8 mouse cellular contexts compared by ENCODE assay signal in genomic region chr2:181286629-181287337, GRCm38 (mm10). TPM values are rescaled to one million over a fixed set of nuclear protein-coding genes. Genes with fewer than 3 reads are reported as not detected.
DNase-seq lines count a peak whose midpoint lies in the region; ATAC-seq and TF ChIP-seq lines count a peak whose summit lies in the region.

No protein-coding gene starts in this region.

- H3K27ac ChIP-seq in heart, embryonic 15.5 days = peak overlapping the region; percentile 95
- peak overlapping the region; percentile 93 for H3K27ac ChIP-seq in heart, postnatal 0 days (ENCODE audit: low read depth)
- H3K27ac ChIP-seq in midbrain, embryonic 12.5 days (replicated peaks) = peak overlapping the region; percentile 95

- no peaks in the 10 kb centered on the region for H3K27me3 ChIP-seq in heart, embryonic 15.5 days
- no peaks in the 10 kb centered on the region for H3K27me3 ChIP-seq in heart, postnatal 0 days (ENCODE audit: control insufficient read depth, insufficient read depth, low read length)
- no peaks in the 10 kb centered on the region for H3K27me3 ChIP-seq in midbrain, embryonic 12.5 days

- peak overlapping the region; percentile 83 for H3K4me3 ChIP-seq in heart, embryonic 15.5 days
- peak overlapping the region; percentile 81 for H3K4me3 ChIP-seq in heart, postnatal 0 days (ENCODE audit: low read depth, low read length)
- peak overlapping the region; percentile 64 for H3K4me3 ChIP-seq in midbrain, embryonic 12.5 days

- peak overlapping the region; percentile 75 for H3K4me2 ChIP-seq in heart, embryonic 15.5 days
- H3K4me2 ChIP-seq in heart, postnatal 0 days (ENCODE audit: low read depth, low read length) = peak overlapping the region; percentile 67
- H3K4me2 ChIP-seq in midbrain, embryonic 12.5 days (replicated peaks) = peak overlapping the region; percentile 61

- no peak for DNase-seq in heart, adult 18-20 months
- DNase-seq in MN1 (ENCODE audit: low spot score) = peak; percentile 14
- no peak for DNase-seq in heart, postnatal 0 days (ENCODE audit: low spot score)
- DNase-seq in right cerebral cortex, postnatal 4 days = no peak
- no peak for DNase-seq in left cerebral cortex, adult 9 months (ENCODE audit: low spot score in 2 of 2)
- DNase-seq in right cerebral cortex, adult 2 months (ENCODE audit: low spot score in 2 of 2) = no peak

- TF ChIP-seq EP300 in heart, postnatal 0 days (IDR thresholded peaks at IDR 0.05; ENCODE audit: low read depth) = no peak

- peak overlapping the region; percentile 90 for H3K9ac ChIP-seq in heart, embryonic 15.5 days
- H3K9ac ChIP-seq in heart, postnatal 0 days (replicated peaks; ENCODE audit: low read depth, low read length) = peak overlapping the region; percentile 92
- H3K9ac ChIP-seq in midbrain, embryonic 12.5 days (replicated peaks) = peak overlapping the region; percentile 77

- H3K36me3 ChIP-seq in heart, embryonic 15.5 days = peaks cover 2% of the 10 kb centered on the region; the same call in 1 of the 2 replicates
- no peaks in the 10 kb centered on the region; the same call in 1 of the 2 replicates for H3K36me3 ChIP-seq in heart, postnatal 0 days (replicated peaks; ENCODE audit: control insufficient read depth, insufficient read depth, low read length)
- H3K36me3 ChIP-seq in midbrain, embryonic 12.5 days = peaks cover 20% of the 10 kb centered on the region

- peaks cover 16% of the 10 kb centered on the region for H3K4me1 ChIP-seq in heart, embryonic 15.5 days (replicated peaks)
- peaks cover 13% of the 10 kb centered on the region for H3K4me1 ChIP-seq in heart, postnatal 0 days (ENCODE audit: control insufficient read depth, insufficient read depth)
- peaks cover 17% of the 10 kb centered on the region for H3K4me1 ChIP-seq in midbrain, embryonic 12.5 days

- H3K9me3 ChIP-seq in heart, embryonic 15.5 days (replicated peaks) = no peaks in the 10 kb centered on the region
- no peaks in the 10 kb centered on the region for H3K9me3 ChIP-seq in heart, postnatal 0 days (replicated peaks; ENCODE audit: control insufficient read depth, low read length)
- no peaks in the 10 kb centered on the region for H3K9me3 ChIP-seq in midbrain, embryonic 12.5 days

- ATAC-seq in heart, embryonic 15.5 days (replicated peaks; ENCODE audit: insufficient number of reproducible peaks, insufficient read depth, low FRiP score, low read depth) = no peak
- no peak for ATAC-seq in heart, postnatal 0 days (ENCODE audit: insufficient read depth, low read depth)
- ATAC-seq in midbrain, embryonic 12.5 days (ENCODE audit: low FRiP score, low read depth) = no peak

- 48% methylated on average over 6 of the region's 6 CpGs for WGBS in heart, embryonic 15.5 days
- 52% methylated on average over 6 of the region's 6 CpGs for WGBS in heart, postnatal 0 days
- WGBS in midbrain, embryonic 12.5 days = 64% methylated on average over 6 of the region's 6 CpGs

- TF ChIP-seq CTCF in heart, postnatal 0 days (IDR thresholded peaks at IDR 0.05; ENCODE audit: low read depth) = no peak

RNA-seq across cellular contexts. Expression of gene Gmeb2, which starts 1.1 kb away (rescaled TPM):
- polyA plus RNA-seq in heart, embryonic 15.5 days (2015; fragmentation: Nextera tagmentation; extraction: Ambion mirVana) = 7.4 and 9.5 TPM in 2 replicates
- 1 to 10 TPM; 8.9 to 9.5 TPM for total RNA-seq in heart, adult 18-20 months (2021)
- 13.4 and 13.5 TPM in 2 replicates for total RNA-seq in heart, postnatal 0 days (2014; rRNA removed; ENCODE audit: low replicate concordance)
- polyA plus RNA-seq in heart, postnatal 0 days (2015; fragmentation: Nextera tagmentation; extraction: Ambion mirVana) = 4.5 and 4.6 TPM in 2 replicates
- 23.4 and 23.9 TPM in 2 replicates for polyA plus RNA-seq in midbrain, embryonic 12.5 days (2016; fragmentation: Nextera tagmentation; extraction: Ambion mirVana)

RNA-seq across cellular contexts. Expression of gene Stmn3, which starts 27.5 kb away (rescaled TPM):
- polyA plus RNA-seq in heart, embryonic 15.5 days (2015; fragmentation: Nextera tagmentation; extraction: Ambion mirVana) = 0.89 and 13.4 TPM in 2 replicates
- under 1 TPM in 1 of 2 experiments, not detected in 1; 0.41 TPM for total RNA-seq in heart, adult 18-20 months (2021)
- 0.31 and 2.0 TPM in 2 replicates for total RNA-seq in heart, postnatal 0 days (2014; rRNA removed; ENCODE audit: low replicate concordance)
- 0.16 and 0.78 TPM in 2 replicates for polyA plus RNA-seq in heart, postnatal 0 days (2015; fragmentation: Nextera tagmentation; extraction: Ambion mirVana)
- 443 and 455 TPM in 2 replicates for polyA plus RNA-seq in midbrain, embryonic 12.5 days (2016; fragmentation: Nextera tagmentation; extraction: Ambion mirVana)

RNA-seq across cellular contexts. Expression of gene Rtel1, which starts 32.8 kb away (rescaled TPM):
- 18.0 and 27.9 TPM in 2 replicates for polyA plus RNA-seq in heart, embryonic 15.5 days (2015; fragmentation: Nextera tagmentation; extraction: Ambion mirVana)
- total RNA-seq in heart, adult 18-20 months (2021) = 10 to 100 TPM in 1 of 2 experiments, 1 to 10 TPM in 1; 7.2 to 11.3 TPM
- total RNA-seq in heart, postnatal 0 days (2014; rRNA removed; ENCODE audit: low replicate concordance) = 27.4 and 53.1 TPM in 2 replicates
- 7.6 and 10.0 TPM in 2 replicates for polyA plus RNA-seq in heart, postnatal 0 days (2015; fragmentation: Nextera tagmentation; extraction: Ambion mirVana)
- 54.2 and 55.3 TPM in 2 replicates for polyA plus RNA-seq in midbrain, embryonic 12.5 days (2016; fragmentation: Nextera tagmentation; extraction: Ambion mirVana)

RNA-seq across cellular contexts. Expression of gene Helz2, which starts 45.0 kb away (rescaled TPM):
- polyA plus RNA-seq in heart, embryonic 15.5 days (2015; fragmentation: Nextera tagmentation; extraction: Ambion mirVana) = 0.87 and 1.9 TPM in 2 replicates
- total RNA-seq in heart, adult 18-20 months (2021) = 10 to 100 TPM in 1 of 2 experiments, 1 to 10 TPM in 1; 8.4 to 11.1 TPM
- 19.4 and 23.5 TPM in 2 replicates for total RNA-seq in heart, postnatal 0 days (2014; rRNA removed; ENCODE audit: low replicate concordance)
- 0.74 and 0.90 TPM in 2 replicates for polyA plus RNA-seq in heart, postnatal 0 days (2015; fragmentation: Nextera tagmentation; extraction: Ambion mirVana)
- polyA plus RNA-seq in midbrain, embryonic 12.5 days (2016; fragmentation: Nextera tagmentation; extraction: Ambion mirVana) = 0.48 and 0.55 TPM in 2 replicates

Comparison
In these comparisons a context has a peak if more than half of its experiments do, and no peak if none do; other contexts are left out.
1. RNA of gene Stmn3, which starts 27.5 kb away (polyA plus RNA-seq): 443 to 455 TPM in midbrain, embryonic 12.5 days; 0.89 to 13.4 TPM in heart, embryonic 15.5 days and 0.16 to 0.78 TPM in heart, postnatal 0 days; every median in the first group is over 10 times any median in the second.
2. Peak in every context shown above with its lines, with median percentiles within 50 percentile points of each other: H3K27ac ChIP-seq, H3K4me2 ChIP-seq, H3K4me3 ChIP-seq and H3K9ac ChIP-seq.